Mouse (Mus musculus) myocyte (in vitro differentiated cells): ENCODE results near the gene Mad1l1. TPM values are rescaled to one million over a fixed set of nuclear protein-coding genes. Genes with fewer than 3 reads are reported as not detected.
A peak's percentile ranks its signal among the peaks of the same experiment; 100 is the strongest.

Experiments used
- H3K27me3 ChIP-seq: one replicate; pipeline ENCODE4 v1.6.1; 2011; ENCODE audit not compliant: control insufficient read depth, insufficient read depth, insufficient read length
- H3K36me3 ChIP-seq: one replicate; pipeline ENCODE4 v1.6.1; 2011; ENCODE audit not compliant: control insufficient read depth, insufficient read depth
- H3K4me2 ChIP-seq: one replicate; pipeline ENCODE4 v1.6.1; 2011; ENCODE audit warnings: low read depth, control low read depth
- H3K4me3 ChIP-seq: one replicate; pipeline ENCODE4 v1.5.1; 2011; ENCODE audit warnings: mild to moderate bottlenecking, control low read depth, moderate library complexity
- H3K79me2 ChIP-seq: one replicate; pipeline ENCODE4 v1.6.1; 2011; ENCODE audit not compliant: control insufficient read depth, insufficient read depth
- H3ac ChIP-seq: one replicate; pipeline ENCODE4 v1.6.1; 2011; ENCODE audit not compliant: control insufficient read depth, insufficient read length
- CEBPB ChIP-seq: IDR thresholded peaks from 2 replicates; pipeline ENCODE4 v1.6.1; 2011; ENCODE audit warnings: mild to moderate bottlenecking, moderate library complexity; ENCODE audit not compliant: poor library complexity, insufficient read depth, severe bottlenecking
- E2F4 ChIP-seq: IDR thresholded peaks from one replicate; pipeline ENCODE4 v1.6.1; 2011; ENCODE audit warnings: mild to moderate bottlenecking, control low read depth, moderate library complexity; ENCODE audit not compliant: insufficient read depth
- MAX ChIP-seq: IDR thresholded peaks from one replicate; pipeline ENCODE4 v1.6.1; 2011; ENCODE audit warnings: low read depth, mild to moderate bottlenecking, control low read depth
- MYOD1 ChIP-seq, 3 experiments: IDR thresholded peaks; one replicate each; pipeline ENCODE4 v1.6.1; 2011; ENCODE audit warnings: control low read depth in 2 of 3, low read depth in 2 of 3, mild to moderate bottlenecking in 2 of 3, moderate library complexity in 1 of 3; ENCODE audit not compliant: insufficient read length in 2 of 3, control insufficient read depth in 1 of 3
- MYOG ChIP-seq, 3 experiments: IDR thresholded peaks; one replicate each; pipeline ENCODE4 v1.6.1; 2011; ENCODE audit warnings: control low read depth in 2 of 3, low read depth in 2 of 3, mild to moderate bottlenecking in 2 of 3; ENCODE audit not compliant: insufficient read length in 2 of 3, control insufficient read depth in 1 of 3, insufficient read depth in 1 of 3
- POLR2A ChIP-seq: IDR thresholded peaks from one replicate; pipeline ENCODE4 v1.6.1; 2011; ENCODE audit warnings: low read depth, mild to moderate bottlenecking, control low read depth, moderate library complexity; ENCODE audit not compliant: insufficient read length
- POLR2AphosphoS2 ChIP-seq: IDR thresholded peaks from one replicate; pipeline ENCODE4 v1.6.1; 2011; ENCODE audit warnings: low read depth, control low read depth; ENCODE audit not compliant: insufficient read length
- REST ChIP-seq: IDR thresholded peaks from one replicate; pipeline ENCODE4 v1.6.1; 2011; ENCODE audit warnings: mild to moderate bottlenecking, control low read depth, moderate library complexity; ENCODE audit not compliant: insufficient read depth, insufficient read length
- SRF ChIP-seq: IDR thresholded peaks from one replicate; pipeline ENCODE4 v1.6.1; 2011; ENCODE audit warnings: low read depth; ENCODE audit not compliant: control insufficient read depth, insufficient read length
- TCF12 ChIP-seq: IDR thresholded peaks from one replicate; pipeline ENCODE4 v1.6.1; 2011; ENCODE audit warnings: mild to moderate bottlenecking, control low read depth; ENCODE audit not compliant: poor library complexity, insufficient read depth, severe bottlenecking
- TCF3 ChIP-seq: IDR thresholded peaks from one replicate; pipeline ENCODE4 v1.6.1; 2011; ENCODE audit warnings: low read depth, control low read depth; ENCODE audit not compliant: insufficient read length
- USF1 ChIP-seq: IDR thresholded peaks from one replicate; pipeline ENCODE4 v1.6.1; 2011; ENCODE audit warnings: low read depth, mild to moderate bottlenecking, control low read depth, moderate library complexity
- polyA plus RNA-seq: library from polyadenylated mRNA; unstranded; fragments of >200 nt; fragmentation: generic; extraction: Trizol; gene quantifications from one replicate; pipeline ENCODE4 v1.2.1, GENCODE M21; 2012; ENCODE audit warnings: missing spikeins

The Mad1l1 gene
- polyA plus RNA-seq, 1 experiment = 35.6 TPM

- peak overlapping the region; percentile 46 for H3K4me2 ChIP-seq
- H3K4me3 ChIP-seq = no peak overlapping the region
- H3K27me3 ChIP-seq = no peaks in the 10 kb centered on the region
- no peaks in the 10 kb centered on the region for H3K36me3 ChIP-seq
- no peak overlapping the region for H3ac ChIP-seq
- TF ChIP-seq TCF3 (peak; percentile 15), CEBPB (no peak), E2F4 (no peak), MAX (no peak), MYOG (IDR thresholded peaks at IDR 0.05; ENCODE audit: control insufficient read depth in 1 of 3, insufficient read depth in 1 of 3, insufficient read length in 2 of 3, low read depth in 2 of 3) (peak in 2 of 3 experiments; percentile 63 to 67), MYOD1 (IDR thresholded peaks at IDR 0.05; ENCODE audit: control insufficient read depth in 1 of 3, insufficient read length in 2 of 3, low read depth in 2 of 3) (peak in 2 of 3 experiments; percentile 30 to 81), REST (no peak), TCF12 (no peak), SRF (no peak), POLR2AphosphoS2 (no peak), USF1 (no peak), POLR2A (no peak)
- H3K79me2 ChIP-seq = no peaks in the 10 kb centered on the region
These were observed 56.4 kb downstream of the Mad1l1 start for GRCm38 (mm10) chr5:140264825-140265575.

- H3K4me2 ChIP-seq = peak overlapping the region; percentile 46
- no peak overlapping the region for H3K4me3 ChIP-seq
- no peak overlapping the region for H3ac ChIP-seq
- H3K27me3 ChIP-seq = no peaks in the 10 kb centered on the region
- H3K79me2 ChIP-seq = no peaks in the 10 kb centered on the region
- peak; percentile 94 for TF ChIP-seq TCF3
- TF ChIP-seq E2F4 = no peak
- TF ChIP-seq REST = no peak
- TF ChIP-seq CEBPB = no peak
- TF ChIP-seq POLR2A = no peak
- TF ChIP-seq USF1 = no peak
- no peak for TF ChIP-seq POLR2AphosphoS2
- peak; percentile 76 to 97 (median 91) for TF ChIP-seq MYOG (IDR thresholded peaks at IDR 0.05; ENCODE audit: control insufficient read depth in 1 of 3, insufficient read depth in 1 of 3, insufficient read length in 2 of 3, low read depth in 2 of 3)
- TF ChIP-seq MAX = no peak
- TF ChIP-seq SRF = no peak
- TF ChIP-seq TCF12 = peak; percentile 88
- TF ChIP-seq MYOD1 (IDR thresholded peaks at IDR 0.05; ENCODE audit: control insufficient read depth in 1 of 3, insufficient read length in 2 of 3, low read depth in 2 of 3) = peak; percentile 30 to 96 (median 95)
- no peaks in the 10 kb centered on the region for H3K36me3 ChIP-seq
These were observed 57.3 kb downstream of the Mad1l1 start for GRCm38 (mm10) chr5:140263754-140264749.

GRCm38 (mm10) chr5:140262401-140262800 is 59.0 kb downstream of the Mad1l1 start:
- Histone ChIP-seq H3K4me2 (no peak overlapping the region), H3K27me3 (no peaks in the 10 kb centered on the region), H3K79me2 (no peaks in the 10 kb centered on the region), H3K4me3 (no peak overlapping the region), H3K36me3 (no peaks in the 10 kb centered on the region), H3ac (no peak overlapping the region)
- no peak for TF ChIP-seq USF1
- no peak for TF ChIP-seq TCF12
- TF ChIP-seq POLR2AphosphoS2 = no peak
- TF ChIP-seq MYOG (IDR thresholded peaks at IDR 0.05; ENCODE audit: control insufficient read depth in 1 of 3, insufficient read depth in 1 of 3, insufficient read length in 2 of 3, low read depth in 2 of 3) = no peak
- TF ChIP-seq CEBPB = no peak
- no peak for TF ChIP-seq SRF
- TF ChIP-seq TCF3 = no peak

- TF ChIP-seq USF1 (no peak), MYOG (IDR thresholded peaks at IDR 0.05; ENCODE audit: control insufficient read depth in 1 of 3, insufficient read depth in 1 of 3, insufficient read length in 2 of 3, low read depth in 2 of 3) (peak in 1 of 3 experiments; percentile 18), MAX (no peak)
- Histone ChIP-seq H3ac (no peak overlapping the region), H3K4me2 (no peak overlapping the region), H3K79me2 (no peaks in the 10 kb centered on the region), H3K36me3 (no peaks in the 10 kb centered on the region), H3K27me3 (no peaks in the 10 kb centered on the region), H3K4me3 (no peak overlapping the region)
These were observed 60.0 kb downstream of the Mad1l1 start for GRCm38 (mm10) chr5:140261313-140261712.
